Mouse (Mus musculus): ENCODE results near the gene Igfbp5.
A peak's percentile ranks its signal among the peaks of the same experiment; 100 is the strongest.

Gene Igfbp5

GRCm38 (mm10) chr1:72868429-72869215 is 6.1 kb downstream of the Igfbp5 start:
- DNase-seq (ENCODE audit: low spot score) = no peak

GRCm38 (mm10) chr1:72867346-72867745 is 7.3 kb downstream of the Igfbp5 start:
- DNase-seq (ENCODE audit: low spot score) = no peak

DNA sequence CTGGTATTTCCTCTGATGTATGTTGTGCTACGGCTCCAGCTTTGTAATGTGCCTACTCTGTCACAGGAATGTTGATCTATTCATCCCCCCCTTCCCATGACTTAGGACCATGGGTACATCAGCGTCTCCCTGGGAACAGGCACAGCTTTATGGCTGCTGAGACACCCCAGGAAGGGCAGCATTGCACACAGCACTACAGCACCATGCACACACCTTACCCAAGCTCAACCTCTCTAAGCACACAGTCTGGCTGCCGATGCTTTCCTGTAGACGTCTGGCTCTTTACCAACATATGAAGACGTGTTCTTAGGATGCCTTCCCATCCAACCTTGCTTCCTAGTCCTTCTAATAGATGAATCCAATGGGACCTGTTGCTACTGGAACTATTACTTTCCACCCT is 8.3 kb downstream of the Igfbp5 start:
- DNase-seq (ENCODE audit: low spot score) = no peak

GRCm38 (mm10) chr1:72865900-72866299 is 8.8 kb downstream of the Igfbp5 start:
- peak; percentile 58 for DNase-seq (ENCODE audit: low spot score)

DNA sequence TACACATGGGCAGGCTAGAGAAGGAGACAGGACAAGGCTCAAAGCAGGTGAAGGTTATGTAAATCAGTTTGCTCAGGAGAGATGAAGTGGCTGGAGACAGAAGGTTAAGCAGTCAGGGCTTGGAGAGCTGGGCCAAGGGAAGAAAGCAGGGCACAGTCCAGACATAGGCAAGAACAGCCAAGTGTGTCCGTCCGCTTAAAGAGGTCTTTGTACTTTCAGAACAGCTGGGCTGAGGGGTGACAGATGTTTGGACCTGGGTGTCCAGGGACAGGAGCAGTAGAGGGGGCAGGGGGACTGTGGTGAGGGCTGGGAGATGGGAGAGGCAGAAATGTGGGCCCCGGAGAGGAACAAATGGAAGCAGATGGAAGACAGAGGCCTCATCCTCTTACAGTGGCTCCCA is 10.4 kb downstream of the Igfbp5 start:
- DNase-seq (ENCODE audit: low spot score) = no peak

DNA sequence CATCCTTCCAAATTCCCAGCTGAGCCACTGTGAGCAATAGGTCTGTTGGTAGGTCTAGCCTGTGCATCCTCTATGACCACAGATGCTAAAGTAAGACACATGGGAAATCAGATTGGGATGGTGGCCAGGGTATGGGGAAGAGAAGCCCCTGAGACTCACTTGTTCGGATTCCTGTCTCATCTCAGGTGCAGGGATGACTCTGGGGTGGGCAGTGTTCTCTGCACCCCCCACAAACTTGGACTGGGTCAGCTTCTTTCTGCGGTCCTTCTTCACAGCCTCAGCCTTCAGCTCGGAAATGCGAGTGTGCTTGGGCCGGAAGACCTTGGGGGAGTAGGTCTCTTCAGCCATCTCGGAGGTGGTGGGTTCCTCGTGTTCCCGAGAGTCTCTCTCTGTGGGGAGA is 11.0 kb downstream of the Igfbp5 start:
- DNase-seq (ENCODE audit: low spot score) = no peak

DNA sequence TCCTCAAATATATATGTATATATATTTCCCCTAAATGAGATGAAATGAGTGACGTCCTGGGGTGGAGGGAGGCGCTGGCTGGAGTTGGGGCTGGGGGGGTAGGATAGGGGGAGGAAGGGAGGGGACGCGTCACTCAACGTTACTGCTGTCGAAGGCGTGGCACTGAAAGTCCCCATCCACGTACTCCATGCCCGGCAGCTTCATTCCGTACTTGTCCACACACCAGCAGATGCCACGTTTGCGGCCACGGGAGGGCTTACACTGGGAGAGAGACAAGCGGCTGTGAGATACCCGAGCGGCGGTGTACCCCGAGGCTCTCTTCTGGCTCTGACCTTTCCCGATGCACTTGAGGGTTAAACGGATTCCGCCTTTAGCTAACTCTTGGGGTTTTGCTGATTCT is 12.4 kb downstream of the Igfbp5 start:
- no peak for DNase-seq (ENCODE audit: low spot score)

- no peak for DNase-seq (ENCODE audit: low spot score)
Measured at GRCm38 (mm10) chr1:72861702-72862101, 13.0 kb downstream of the Igfbp5 start.

DNA sequence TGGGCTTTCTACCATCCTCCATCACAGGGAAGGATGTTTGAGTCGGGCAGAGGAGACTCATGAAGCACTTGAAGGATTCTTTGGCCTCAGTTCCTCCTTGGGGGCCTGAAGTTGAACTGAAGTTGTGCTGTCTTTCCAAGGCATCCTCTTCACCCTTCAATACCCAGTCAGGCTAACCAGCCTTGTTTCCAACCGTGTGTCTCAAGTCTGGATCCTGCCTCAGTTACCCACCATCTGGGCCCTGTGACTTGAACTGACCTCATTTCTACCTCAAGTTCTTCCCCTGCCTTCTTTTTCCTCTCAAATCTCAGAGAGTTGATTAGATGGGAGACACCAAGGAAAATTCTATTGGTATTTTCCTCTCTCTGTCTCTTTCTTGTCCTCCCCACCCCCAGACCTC is 14.2 kb downstream of the Igfbp5 start:
- DNase-seq (ENCODE audit: low spot score) = no peak

GRCm38 (mm10) chr1:72859963-72860362 is 14.7 kb downstream of the Igfbp5 start:
- no peak for DNase-seq (ENCODE audit: low spot score)

DNA sequence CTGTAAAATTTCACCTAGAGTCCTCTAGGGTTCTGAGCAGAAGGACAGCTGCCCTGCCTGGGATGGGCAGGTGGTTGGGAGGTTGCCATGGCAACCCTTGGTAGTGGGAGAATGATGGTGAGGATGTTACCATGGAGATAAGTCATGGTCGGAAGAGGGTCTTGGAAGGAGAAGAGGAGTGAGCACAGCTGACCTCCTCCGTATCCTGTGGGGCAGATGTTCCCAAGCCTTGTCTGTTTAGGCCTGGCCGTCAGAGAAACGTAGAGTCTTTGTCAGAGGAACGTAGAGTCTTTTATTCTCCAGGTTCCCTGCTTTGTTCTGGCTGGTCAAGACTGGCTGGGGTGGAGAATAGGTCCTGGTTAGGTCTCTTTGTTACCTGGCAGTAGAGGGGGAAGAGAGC is 15.8 kb downstream of the Igfbp5 start:
- no peak for DNase-seq (ENCODE audit: low spot score)

DNA sequence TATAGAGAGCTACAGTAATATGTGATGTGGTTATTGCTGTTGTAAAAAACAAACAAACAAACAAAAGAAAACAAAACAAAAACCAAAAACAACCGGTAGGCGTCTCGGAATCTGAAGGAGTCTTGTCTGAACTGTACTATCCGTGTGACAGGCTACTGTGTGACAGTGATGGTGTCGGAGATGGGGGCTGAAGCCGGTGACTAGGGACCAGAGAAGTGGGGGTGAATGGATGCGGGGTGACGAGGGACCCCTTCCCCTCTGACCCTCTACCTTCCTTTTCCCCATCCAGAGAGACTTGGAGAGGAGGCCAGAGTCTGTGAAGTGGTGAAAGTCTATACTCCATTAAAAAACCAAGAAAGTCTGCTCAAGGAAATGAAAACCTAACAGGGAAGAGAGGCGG is 16.4 kb downstream of the Igfbp5 start:
- no peak for DNase-seq (ENCODE audit: low spot score)

DNA sequence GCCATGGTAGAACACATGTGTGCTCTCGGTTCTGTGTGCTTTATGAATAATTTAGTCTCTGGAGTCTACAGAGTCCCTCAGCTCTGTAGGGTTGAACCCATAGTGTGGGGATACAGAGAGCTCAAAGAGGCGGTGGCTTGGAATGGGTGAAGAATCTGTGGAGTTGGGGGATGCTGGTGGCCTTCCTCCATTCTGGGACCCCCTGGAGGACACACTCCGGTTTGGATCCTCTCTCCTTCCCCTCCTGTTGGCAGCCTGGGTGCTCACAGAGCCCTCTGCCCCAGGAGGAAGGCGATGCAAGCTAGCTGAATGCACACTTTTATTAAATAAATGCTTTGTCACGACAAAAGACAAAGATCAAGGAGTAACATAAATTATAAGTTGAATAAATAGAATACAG is 17.1 kb downstream of the Igfbp5 start:
- no peak for DNase-seq (ENCODE audit: low spot score)

- DNase-seq (ENCODE audit: low spot score) = no peak
Measured at GRCm38 (mm10) chr1:72857142-72857541, 17.5 kb downstream of the Igfbp5 start.

DNA sequence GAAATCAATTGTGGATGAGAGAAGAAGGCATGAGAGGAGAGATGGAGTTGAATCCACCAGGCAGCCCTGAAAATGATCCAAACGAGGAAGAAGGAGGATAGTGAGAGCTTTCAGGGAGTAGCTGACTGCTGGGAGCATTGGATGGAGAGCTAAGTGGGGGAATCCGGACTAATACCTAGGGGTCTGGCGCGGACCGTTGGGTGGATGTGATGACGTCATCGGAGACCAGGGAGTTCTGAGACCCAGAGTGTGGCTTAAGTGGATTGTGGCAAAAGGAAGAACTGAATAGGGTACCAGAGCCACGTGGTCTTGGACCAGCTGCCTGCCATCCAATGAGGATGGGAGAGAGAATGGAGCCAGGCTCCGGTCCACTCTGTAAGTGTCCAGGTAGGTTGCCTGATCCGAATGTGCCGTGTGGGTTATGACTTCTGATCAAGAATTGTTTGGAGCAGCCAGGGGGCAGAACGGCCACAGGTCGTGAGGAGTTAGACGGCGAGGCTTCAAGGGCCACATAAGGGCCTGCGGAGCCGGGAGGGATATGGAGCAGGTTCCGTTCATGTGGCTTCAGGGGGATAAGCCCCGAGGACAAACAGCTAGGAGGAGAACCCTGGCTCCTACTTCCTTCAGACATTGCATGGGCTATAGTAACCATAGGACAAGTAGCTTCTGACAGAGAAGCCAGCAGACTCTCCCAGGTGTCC is 18.3 kb downstream of the Igfbp5 start:
- DNase-seq (ENCODE audit: low spot score) = no peak

DNA sequence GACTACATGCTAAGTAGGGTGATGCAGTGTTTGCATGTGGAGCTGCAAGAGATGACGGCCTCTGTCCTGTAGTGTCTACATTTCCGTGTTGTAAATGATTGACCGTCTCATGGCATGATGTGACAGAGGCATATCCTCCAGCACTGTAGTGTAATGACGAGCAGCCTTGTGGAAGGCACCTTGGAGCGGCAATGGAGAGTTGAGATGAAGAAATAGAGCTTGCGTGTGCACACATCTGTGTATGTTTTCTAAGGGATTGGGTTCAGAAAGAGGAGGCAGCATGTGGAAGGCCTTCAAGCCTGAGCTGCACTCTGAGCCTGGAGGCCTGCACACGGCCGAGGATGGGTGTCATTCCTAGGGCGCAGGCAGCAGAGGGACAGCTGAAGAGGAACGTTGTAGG is 19.0 kb downstream of the Igfbp5 start:
- DNase-seq (ENCODE audit: low spot score) = no peak

GRCm38 (mm10) chr1:72854337-72855237 is 20.1 kb downstream of the Igfbp5 start:
- peak; percentile 53 for DNase-seq (ENCODE audit: low spot score)

- no peak for DNase-seq (ENCODE audit: low spot score)
Measured at GRCm38 (mm10) chr1:72853759-72854158, 20.9 kb downstream of the Igfbp5 start.

DNA sequence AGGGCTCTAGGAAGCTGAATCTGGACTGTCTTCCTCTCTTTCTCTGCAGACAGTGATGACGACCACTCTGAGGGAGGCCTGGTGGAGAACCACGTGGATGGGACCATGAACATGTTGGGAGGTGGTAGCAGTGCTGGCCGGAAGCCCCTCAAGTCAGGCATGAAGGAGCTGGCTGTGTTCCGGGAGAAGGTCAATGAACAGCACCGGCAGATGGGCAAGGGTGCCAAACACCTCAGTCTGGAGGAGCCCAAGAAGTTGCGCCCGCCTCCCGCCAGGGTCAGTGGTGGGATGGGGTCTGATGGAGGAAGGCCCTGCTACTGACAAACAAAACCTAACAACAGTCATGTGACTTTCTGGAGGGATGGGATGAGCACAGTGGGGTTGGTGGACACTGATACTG is 25.6 kb downstream of the Igfbp5 start:
- no peak for DNase-seq (ENCODE audit: low spot score)

DNA sequence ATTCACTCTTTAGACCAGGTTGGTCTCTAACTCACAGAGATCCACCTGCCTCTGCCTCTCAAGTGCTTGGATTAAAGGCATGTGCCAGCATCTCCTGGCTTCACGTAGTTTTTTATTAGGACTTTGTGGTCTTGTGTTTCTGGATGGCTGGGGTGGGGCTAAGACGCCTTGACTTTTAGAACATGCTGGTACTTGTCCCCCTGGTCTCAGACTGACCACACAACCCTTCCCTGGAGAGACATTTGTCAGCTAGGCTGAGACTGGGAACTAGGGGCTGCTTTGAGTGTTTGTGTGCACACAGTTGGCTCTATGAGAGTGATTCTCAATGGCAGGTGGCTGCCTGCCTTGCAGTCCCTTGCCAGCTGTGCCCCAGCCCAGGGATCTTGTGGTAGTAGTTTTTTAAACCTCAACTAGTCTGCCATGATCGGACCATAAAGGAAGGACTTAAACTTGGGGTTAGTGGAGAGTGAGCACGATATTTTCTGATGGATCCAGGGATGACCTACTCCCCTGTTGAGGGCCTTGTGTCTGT is 26.8 kb downstream of the Igfbp5 start:
- DNase-seq (ENCODE audit: low spot score) = no peak

- no peak for DNase-seq (ENCODE audit: low spot score)
Measured at GRCm38 (mm10) chr1:72844675-72845074, 30.0 kb downstream of the Igfbp5 start.

DNA sequence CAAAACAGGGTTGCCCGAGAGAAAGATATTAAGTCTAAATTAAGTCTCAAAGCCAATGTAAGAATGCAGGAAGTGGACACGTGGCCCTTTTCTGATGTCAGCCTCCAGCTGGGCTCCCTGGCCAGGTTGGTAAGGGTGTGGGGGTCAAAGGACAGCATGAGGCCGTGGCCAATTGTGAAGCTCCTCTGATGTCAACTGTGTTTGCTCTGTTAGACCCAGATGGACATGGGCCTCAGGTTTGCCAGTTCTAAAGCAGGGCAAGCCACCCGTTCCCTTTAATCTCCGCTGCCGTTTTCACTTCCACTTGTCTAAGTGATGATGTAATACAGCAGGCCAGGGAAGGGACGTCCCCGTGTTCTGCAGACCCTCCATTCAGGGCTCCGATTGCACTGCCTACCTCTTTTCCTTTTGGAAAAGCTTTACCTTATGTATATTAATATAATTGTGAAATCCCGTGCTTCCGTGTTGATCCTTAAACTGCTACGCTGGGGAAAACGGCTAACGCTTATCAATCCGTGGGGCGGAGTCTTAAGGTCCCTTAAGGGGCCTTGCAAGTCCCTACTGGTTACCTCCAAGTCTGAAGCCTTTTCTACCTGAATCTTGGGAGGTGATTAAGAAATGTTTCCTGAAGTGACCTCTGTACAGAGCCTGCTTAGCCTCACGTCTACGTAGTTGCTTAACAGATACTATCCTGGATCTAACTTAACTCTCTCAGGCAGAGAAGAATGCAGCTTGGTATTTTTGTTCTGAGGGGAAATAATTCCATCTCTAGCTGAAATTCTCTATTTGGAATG is 31.8 kb downstream of the Igfbp5 start:
- DNase-seq (ENCODE audit: low spot score) = no peak

Measured in c-Kit-positive CD71-positive TER-119-positive erythroid progenitor cells, embryonic 14.5 days (primary cell).